Mouse (Mus musculus): ENCODE data around the gene Olfr1131. TPM values are rescaled to one million over a fixed set of nuclear protein-coding genes. Genes with fewer than 3 reads are reported as not detected.
"Not testable (repeated sequence)": the region's sequence is repeated elsewhere in the genome, so short reads cannot be mapped to it uniquely, and the experiment has no call there.

The Olfr1131 gene
- total RNA-seq (2021): not detected
- long read RNA-seq, experiment 1: 0 reads
- long read RNA-seq, experiment 2: 0 reads

- no peak for TF ChIP-seq CTCF (IDR thresholded peaks at IDR 0.05)
- DNase-seq: no peak
- intact Hi-C loops (cut with DNase I): no loop called here
- no peak within 1 kb of the TSS for H3K27ac ChIP-seq
- H3K4me3 ChIP-seq: no peak within 1 kb of the TSS
Measured at GRCm38 (mm10) chr2:87626804-87627203, at the start of gene Olfr1131. Gene Olfr1131, plus strand, starts transcription at chr2:87627104.

- DNase-seq; H3K27ac ChIP-seq; intact Hi-C loops (cut with DNase I); H3K4me3 ChIP-seq: not testable (repeated sequence)
Measured at GRCm38 (mm10) chr2:87605912-87606311, 21.0 kb upstream of the Olfr1131 start, which contains the start of gene Olfr1130. Gene Olfr1130, plus strand, starts transcription at chr2:87606212.

GRCm38 (mm10) chr2:87637435-87637834 lies 10.5 kb downstream of the Olfr1131 start, which contains the start of gene Olfr1132:
Gene Olfr1132, minus strand, starts transcription at chr2:87637535.
- no peak for DNase-seq
- no peak for TF ChIP-seq CTCF (IDR thresholded peaks at IDR 0.05)
- H3K27ac ChIP-seq: no peak within 1 kb of the TSS
- intact Hi-C loops (cut with DNase I): no loop called here
- no peak within 1 kb of the TSS for H3K4me3 ChIP-seq

- no peak for TF ChIP-seq CTCF (IDR thresholded peaks at IDR 0.05)
Measured at GRCm38 (mm10) chr2:87642441-87642840, 15.5 kb downstream of the Olfr1131 start.

GRCm38 (mm10) chr2:87647274-87647673 lies 20.4 kb downstream of the Olfr1131 start, which contains the start of gene Olfr1133:
Gene Olfr1133, minus strand, starts transcription at chr2:87647374.
- TF ChIP-seq CTCF (IDR thresholded peaks at IDR 0.05): no peak
- Histone ChIP-seq H3K27ac (no peak within 1 kb of the TSS), H3K4me3 (no peak within 1 kb of the TSS)
- DNase-seq: no peak
- intact Hi-C loops (cut with DNase I): no loop called here

More at GRCm38 (mm10) chr2:87642441-87642840, 15.5 kb downstream of the Olfr1131 start:
- no peak for DNase-seq
- intact Hi-C loops (cut with DNase I): no loop called here
- H3K4me3 ChIP-seq: no peak overlapping the region
- no peak overlapping the region for H3K27ac ChIP-seq

GRCm38 (mm10) chr2:87658360-87658759 lies 31.5 kb downstream of the Olfr1131 start, which contains the start of gene Olfr1134:
Gene Olfr1134, minus strand, starts transcription at chr2:87658460.
- no peak for TF ChIP-seq CTCF (IDR thresholded peaks at IDR 0.05)
- no peak within 1 kb of the TSS for H3K4me3 ChIP-seq
- intact Hi-C loops (cut with DNase I): no loop called here
- DNase-seq: no peak
- no peak within 1 kb of the TSS for H3K27ac ChIP-seq

GRCm38 (mm10) chr2:87673564-87673963 lies 46.7 kb downstream of the Olfr1131 start, which contains the start of gene Olfr1135:
Gene Olfr1135, minus strand, starts transcription at chr2:87673664.
- Histone ChIP-seq H3K27ac (no peak within 1 kb of the TSS), H3K4me3 (no peak within 1 kb of the TSS)
- intact Hi-C loops (cut with DNase I): no loop called here
- DNase-seq: no peak
- no peak for TF ChIP-seq CTCF (IDR thresholded peaks at IDR 0.05)

Other genes with a start within 250 kb of the Olfr1131 start
- not detected for gene Olfr1122, start 241.3 kb upstream of the Olfr1131 start, total RNA-seq (2021)
- gene Olfr1123, start 210.5 kb upstream of the Olfr1131 start, total RNA-seq (2021): not detected
- not detected for gene Olfr1124, start 196.8 kb upstream of the Olfr1131 start, total RNA-seq (2021)
- not detected for gene Olfr1126, start 173.1 kb upstream of the Olfr1131 start, total RNA-seq (2021)
- gene Pramel7, start 130.0 kb upstream of the Olfr1131 start, total RNA-seq (2021): not detected
- not detected for gene Pramel6, start 120.5 kb upstream of the Olfr1131 start, total RNA-seq (2021)
- gene Olfr153, start 95.3 kb upstream of the Olfr1131 start, total RNA-seq (2021): not detected
- not detected for gene Olfr1128, start 81.6 kb upstream of the Olfr1131 start, total RNA-seq (2021)
- not detected for gene Olfr1129, start 53.2 kb upstream of the Olfr1131 start, total RNA-seq (2021)
- gene Olfr1130, start 20.9 kb upstream of the Olfr1131 start, total RNA-seq (2021): not detected
- gene Olfr1132, start 10.4 kb downstream of the Olfr1131 start, total RNA-seq (2021): not detected
- gene Olfr1133, start 20.3 kb downstream of the Olfr1131 start, total RNA-seq (2021): not detected
- gene Olfr1134, start 31.4 kb downstream of the Olfr1131 start, total RNA-seq (2021): not detected
- not detected for gene Olfr1135, start 46.6 kb downstream of the Olfr1131 start, total RNA-seq (2021)
- not detected for gene Olfr1136, start 66.8 kb downstream of the Olfr1131 start, total RNA-seq (2021)
- gene Olfr1137, start 86.1 kb downstream of the Olfr1131 start, total RNA-seq (2021): not detected
- gene Olfr1138, start 112.9 kb downstream of the Olfr1131 start, total RNA-seq (2021): not detected
- not detected for gene Olfr1140, start 116.6 kb downstream of the Olfr1131 start, total RNA-seq (2021)
- gene Olfr1141, start 126.9 kb downstream of the Olfr1131 start, total RNA-seq (2021): not detected
- not detected for gene Olfr152, start 152.4 kb downstream of the Olfr1131 start, total RNA-seq (2021)
- not detected for gene Olfr1143, start 173.5 kb downstream of the Olfr1131 start, total RNA-seq (2021)
- gene Olfr1145, start 182.7 kb downstream of the Olfr1131 start, total RNA-seq (2021): not detected
- not detected for gene Olfr1148, start 203.4 kb downstream of the Olfr1131 start, total RNA-seq (2021)
- not detected for gene Olfr1150-ps1, start 216.9 kb downstream of the Olfr1131 start, total RNA-seq (2021)
- not detected for gene Olfr1151, start 228.8 kb downstream of the Olfr1131 start, total RNA-seq (2021)
- gene Olfr1152, start 239.4 kb downstream of the Olfr1131 start, total RNA-seq (2021): not detected

Measured in gastrocnemius, adult 2 months (tissue).